Mouse (Mus musculus) intestine, embryonic 14.5 days (tissue): ENCODE data around the gene Gm49387. TPM values are rescaled to one million over a fixed set of nuclear protein-coding genes. Genes with fewer than 3 reads are reported as not detected.

ENCODE experiments used
- ATAC-seq: fragments of 200-750 bp; cut with Nextera tagmentation; replicated peaks from 2 replicates; pipeline ENCODE4 v1.8.0; 2017; ENCODE audit warnings: low read depth, moderate number of reproducible peaks, moderate TSS enrichment, moderate library complexity; ENCODE audit not compliant: low FRiP score, low TSS enrichment
- DNase-seq: peaks from one replicate; pipeline ENCODE4 v3.0.0-alpha.2; 2018; ENCODE audit warnings: low spot score
- H3K27ac ChIP-seq: fragments of 300-500 bp; sonication (generic); 2 replicates; pipeline ENCODE4 v1.5.1; 2014; ENCODE audit warnings: low read depth, mild to moderate bottlenecking, control low read depth
- H3K27me3 ChIP-seq: fragments of 300-500 bp; sonication (generic); replicated peaks from 2 replicates; pipeline ENCODE4 v1.6.1; 2014; ENCODE audit warnings: low read length, control low read depth; ENCODE audit not compliant: control insufficient read depth, insufficient read depth
- H3K36me3 ChIP-seq: fragments of 300-500 bp; sonication (generic); 2 replicates; pipeline ENCODE4 v1.6.1; 2014; ENCODE audit warnings: low read length, control low read depth; ENCODE audit not compliant: control insufficient read depth, insufficient read depth
- H3K4me1 ChIP-seq: fragments of 300-500 bp; sonication (generic); replicated peaks from 2 replicates; pipeline ENCODE4 v1.6.1; 2014; ENCODE audit warnings: low read length, control low read depth, mixed read lengths; ENCODE audit not compliant: control insufficient read depth, insufficient read depth
- H3K4me2 ChIP-seq: fragments of 300-500 bp; sonication (generic); 2 replicates; pipeline ENCODE4 v1.6.1; 2014; ENCODE audit warnings: low read length
- H3K4me3 ChIP-seq: fragments of 300-500 bp; sonication (generic); 2 replicates; pipeline ENCODE4 v1.5.1; 2014; ENCODE audit warnings: low read depth, low read length, control low read depth, mixed read lengths
- H3K9ac ChIP-seq: fragments of 300-500 bp; sonication (generic); 2 replicates; pipeline ENCODE4 v1.6.1; 2014; ENCODE audit warnings: mild to moderate bottlenecking, low read length
- H3K9me3 ChIP-seq: fragments of 300-500 bp; sonication (generic); 2 replicates; pipeline ENCODE4 v1.6.1; 2016; ENCODE audit warnings: low read length, control low read depth; ENCODE audit not compliant: control insufficient read depth
- WGBS: fragments of 180-500 bp; shearing (Covaris S2); extraction: QIAGEN DNeasy Blood & Tissue Kit; methylation state at CpG from one replicate; pipeline ENCODE4 v1.1.7; 2014; 5-methylcytosine and 5-hydroxymethylcytosine counted together
- polyA plus RNA-seq: library from polyadenylated mRNA; unstranded; fragments of >200 nt; fragmentation: Nextera tagmentation; extraction: Ambion mirVana; gene quantifications from 2 replicates; pipeline ENCODE4 v1.2.1, GENCODE M21; 2014

Gm49387 gene
- polyA plus RNA-seq, 1 experiment from 2014 or later = 2.3 TPM

DNA sequence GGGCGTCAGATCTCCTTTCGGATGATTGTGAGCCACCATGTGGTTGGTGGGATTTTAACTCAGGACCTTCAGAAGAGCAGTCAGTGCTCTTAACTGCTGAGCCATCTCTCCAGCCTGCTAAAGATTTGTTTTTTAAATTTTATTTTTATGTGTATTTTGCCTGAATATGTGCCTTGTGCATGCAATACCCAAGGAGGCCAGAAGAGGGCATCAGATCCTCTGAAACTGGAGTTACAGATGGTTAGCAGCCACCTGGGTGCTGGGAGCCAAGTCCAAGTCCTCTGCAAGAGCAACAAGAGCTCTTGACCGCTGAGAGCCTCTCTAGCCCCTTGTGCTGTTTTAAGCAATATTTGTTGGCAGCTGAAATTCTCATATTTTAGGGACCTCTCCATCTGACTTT, 9.7 kb upstream of the Gm49387 start:
- DNase-seq = no peak
- no peak for ATAC-seq

GRCm38 (mm10) chr14:31647991-31648390, 7.3 kb upstream of the Gm49387 start:
- Histone ChIP-seq H3K27me3 (no peaks in the 10 kb centered on the region), H3K27ac (no peak overlapping the region), H3K4me3 (no peak overlapping the region), H3K4me1 (no peaks in the 10 kb centered on the region), H3K36me3 (no peaks in the 10 kb centered on the region), H3K4me2 (no peak overlapping the region), H3K9ac (no peak overlapping the region), H3K9me3 (no peaks in the 10 kb centered on the region)
- DNase-seq (no peak), ATAC-seq (no peak)
- 88% methylated on average over 10 of the region's 10 CpGs for WGBS

More for the DNA sequence above, 9.7 kb upstream of the Gm49387 start:
- no peak overlapping the region for H3K27ac ChIP-seq
- no peaks in the 10 kb centered on the region for H3K36me3 ChIP-seq
- no peaks in the 10 kb centered on the region for H3K27me3 ChIP-seq
- no peak overlapping the region for H3K4me3 ChIP-seq
- 93% methylated on average over 3 of the region's 3 CpGs for WGBS
- no peaks in the 10 kb centered on the region for H3K4me1 ChIP-seq
- no peak overlapping the region for H3K9ac ChIP-seq
- H3K4me2 ChIP-seq = no peak overlapping the region
- H3K9me3 ChIP-seq = no peaks in the 10 kb centered on the region

GRCm38 (mm10) chr14:31645920-31646319, 5.2 kb upstream of the Gm49387 start:
- no peaks in the 10 kb centered on the region for H3K9me3 ChIP-seq
- H3K4me1 ChIP-seq = peaks cover 6% of the 10 kb centered on the region; the same call in 1 of the 2 replicates
- H3K9ac ChIP-seq = no peak overlapping the region
- H3K27ac ChIP-seq = no peak overlapping the region
- ATAC-seq (no peak), DNase-seq (no peak)
- WGBS = 88% methylated on average over 7 of the region's 7 CpGs
- no peaks in the 10 kb centered on the region for H3K27me3 ChIP-seq
- H3K36me3 ChIP-seq = no peaks in the 10 kb centered on the region
- no peak overlapping the region for H3K4me3 ChIP-seq
- no peak overlapping the region for H3K4me2 ChIP-seq

GRCm38 (mm10) chr14:31644931-31645547, 4.4 kb upstream of the Gm49387 start:
- H3K27me3 ChIP-seq = no peaks in the 10 kb centered on the region
- no peak overlapping the region for H3K4me3 ChIP-seq
- H3K9me3 ChIP-seq = no peaks in the 10 kb centered on the region
- no peak overlapping the region for H3K4me2 ChIP-seq
- H3K36me3 ChIP-seq = no peaks in the 10 kb centered on the region
- H3K27ac ChIP-seq = no peak overlapping the region
- no peak overlapping the region for H3K9ac ChIP-seq
- DNase-seq (no peak), ATAC-seq (no peak)
- WGBS = 69% methylated on average over 3 of the region's 3 CpGs
- H3K4me1 ChIP-seq = peaks cover 9% of the 10 kb centered on the region; the same call in 1 of the 2 replicates

DNA sequence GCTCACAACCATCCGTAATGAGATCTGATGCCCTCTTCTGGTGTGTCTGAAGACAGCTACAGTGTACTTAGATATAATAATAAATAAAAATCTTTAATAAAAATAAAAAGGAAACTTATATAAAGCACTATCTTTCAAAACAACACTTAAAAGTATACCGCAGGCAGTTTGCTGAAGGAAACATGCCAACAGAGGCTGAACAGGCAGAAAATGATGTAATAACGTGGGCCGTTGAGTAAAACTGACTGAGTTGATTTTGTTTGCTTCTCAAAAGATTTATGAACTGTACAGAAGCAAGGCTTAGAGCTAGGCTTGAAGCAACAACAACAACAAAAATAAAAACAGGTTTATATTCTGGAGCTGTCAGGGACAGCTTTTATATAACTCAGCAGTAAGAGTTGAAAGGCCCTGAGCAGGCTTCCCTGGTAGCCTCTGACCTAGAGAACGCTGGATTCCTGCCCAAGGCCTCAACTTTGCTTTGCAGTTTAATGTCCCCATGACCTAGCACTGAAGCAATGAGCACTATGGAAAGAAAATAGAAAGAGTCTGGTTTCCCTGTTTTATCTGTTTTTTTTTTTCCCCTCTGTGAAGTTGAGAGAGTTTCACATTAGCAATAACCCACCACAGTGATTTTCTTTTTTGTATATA, 3.6 kb upstream of the Gm49387 start:
- Histone ChIP-seq H3K27me3 (no peaks in the 10 kb centered on the region), H3K36me3 (no peaks in the 10 kb centered on the region), H3K9me3 (no peaks in the 10 kb centered on the region), H3K9ac (no peak overlapping the region), H3K27ac (no peak overlapping the region), H3K4me3 (no peak overlapping the region), H3K4me1 (peaks cover 12% of the 10 kb centered on the region; the same call in 1 of the 2 replicates), H3K4me2 (no peak overlapping the region)
- 87% methylated on average over 5 of the region's 5 CpGs for WGBS
- no peak for ATAC-seq
- no peak for DNase-seq

GRCm38 (mm10) chr14:31641506-31642155, 953 bp upstream of the Gm49387 start:
- Histone ChIP-seq H3K9ac (peak overlapping the region; percentile 67), H3K4me1 (peaks cover 12% of the 10 kb centered on the region; the same call in 1 of the 2 replicates), H3K4me2 (peak overlapping the region; percentile 96), H3K4me3 (peak overlapping the region; percentile 82), H3K36me3 (no peaks in the 10 kb centered on the region), H3K27ac (0 out of 2 replicates have a peak overlapping the region, but pooled peaks have one; percentile 91), H3K9me3 (no peaks in the 10 kb centered on the region), H3K27me3 (no peaks in the 10 kb centered on the region)
- DNase-seq (no peak), ATAC-seq (no peak)
- 66% methylated on average over 9 of the region's 9 CpGs for WGBS

- WGBS = under 1% methylated on average over 30 of the region's 30 CpGs
- peak within 1 kb of the TSS; percentile 67 for H3K9ac ChIP-seq
- peaks cover 12% of the 10 kb centered on the region; the same call in 1 of the 2 replicates for H3K4me1 ChIP-seq
- peak within 1 kb of the TSS; percentile 82 for H3K4me3 ChIP-seq
- H3K27me3 ChIP-seq = no peaks in the 10 kb centered on the region
- no peaks in the 10 kb centered on the region for H3K36me3 ChIP-seq
- peak within 1 kb of the TSS; percentile 96 for H3K4me2 ChIP-seq
- no peaks in the 10 kb centered on the region for H3K9me3 ChIP-seq
- ATAC-seq = peak; percentile 98
- DNase-seq = peak; percentile 96
- peak within 1 kb of the TSS; percentile 91 for H3K27ac ChIP-seq
These were observed 320 bp upstream of the Gm49387 start, which contains the start of the genes Btd and Hacl1 for GRCm38 (mm10) chr14:31640890-31641505. Btd (plus strand) TSS chr14:31641028. Hacl1 (minus strand) TSS chr14:31641286.

DNA sequence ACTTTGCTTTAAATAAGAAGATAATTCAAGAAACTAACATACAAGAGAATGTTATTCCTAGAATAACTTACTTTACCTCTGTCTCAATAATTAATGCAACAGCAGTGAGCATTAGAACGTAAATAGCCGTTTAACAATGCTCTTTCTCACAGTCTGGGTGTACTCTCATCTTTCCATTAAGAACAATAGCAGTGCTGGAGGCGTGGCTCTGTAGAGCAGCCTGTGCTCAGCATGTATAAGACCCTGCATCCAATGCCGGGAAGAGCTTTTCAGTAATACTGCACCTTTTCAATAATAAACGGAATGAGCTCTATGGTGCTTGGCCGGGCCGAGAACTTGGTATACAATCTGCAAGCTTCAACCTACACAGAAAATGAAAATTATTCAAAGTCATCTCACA, 10.0 kb downstream of the Gm49387 start:
- Histone ChIP-seq H3K9me3 (no peaks in the 10 kb centered on the region), H3K4me1 (no peaks in the 10 kb centered on the region), H3K4me2 (no peak overlapping the region), H3K27me3 (no peaks in the 10 kb centered on the region), H3K27ac (no peak overlapping the region), H3K9ac (no peak overlapping the region), H3K4me3 (no peak overlapping the region), H3K36me3 (no peaks in the 10 kb centered on the region)
- ATAC-seq (no peak), DNase-seq (no peak)
- WGBS = 80% methylated on average over 7 of the region's 7 CpGs
